ENCODE assay signal across 26 mouse cellular contexts in the genomic region with DNA sequence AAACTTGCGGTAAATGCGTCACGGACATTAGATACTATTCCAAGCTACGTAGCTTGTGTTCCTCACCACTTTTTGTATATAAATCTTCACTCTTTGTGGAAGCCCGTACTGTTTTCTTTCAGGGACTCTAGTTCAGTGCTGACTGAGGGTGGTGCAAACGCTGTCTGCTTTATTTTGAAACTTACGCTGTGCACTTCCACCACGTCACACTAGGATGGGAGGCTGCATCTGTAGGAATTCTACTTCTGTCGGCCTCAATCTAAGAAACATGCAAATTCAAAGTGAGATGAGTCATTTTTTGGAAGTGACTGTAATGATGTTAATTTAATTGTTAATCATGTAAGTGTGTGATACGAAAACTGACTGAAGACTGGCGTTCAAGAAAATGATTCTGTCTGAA.
"Had no signal": no experiment of that assay in that cellular context is flagged by ENCODE, and none has a peak within 500 bp of the region (broad histone marks: within the 10 kb centered on the region; RNA-seq: fewer than 3 reads in every experiment).

No protein-coding gene starts in this region.

- H3K4me1 ChIP-seq: heart, embryonic 10.5 days; heart, embryonic 13.5 days; heart, embryonic 15.5 days; hindbrain, embryonic 13.5 days; hindbrain, embryonic 15.5 days; kidney, embryonic 15.5 days; limb, embryonic 13.5 days; limb, embryonic 15.5 days; liver, embryonic 12.5 days had no signal

- H3K27ac ChIP-seq: gastrocnemius, adult 2 months; heart, embryonic 10.5 days; heart, embryonic 13.5 days; heart, embryonic 15.5 days; hindbrain, embryonic 13.5 days; hindbrain, embryonic 15.5 days; hindbrain, postnatal 0 days; kidney, embryonic 15.5 days; kidney, postnatal 0 days; limb, embryonic 13.5 days; limb, embryonic 15.5 days; liver, embryonic 12.5 days had no signal

- H3K4me3 ChIP-seq: gastrocnemius, adult 2 months; heart, embryonic 10.5 days; heart, embryonic 13.5 days; heart, embryonic 15.5 days; hindbrain, embryonic 13.5 days; hindbrain, embryonic 15.5 days; kidney, embryonic 15.5 days; limb, embryonic 13.5 days; limb, embryonic 15.5 days; liver, embryonic 12.5 days had no signal

- H3K4me2 ChIP-seq: heart, embryonic 13.5 days; heart, embryonic 15.5 days; hindbrain, embryonic 13.5 days; hindbrain, embryonic 15.5 days; kidney, embryonic 15.5 days; limb, embryonic 13.5 days; limb, embryonic 15.5 days; liver, embryonic 12.5 days had no signal

- ATAC-seq: hindbrain, postnatal 0 days; intestine, embryonic 16.5 days; liver, embryonic 12.5 days had no signal

- H3K27me3 ChIP-seq: heart, embryonic 13.5 days; heart, embryonic 15.5 days; hindbrain, embryonic 13.5 days; hindbrain, embryonic 15.5 days; kidney, embryonic 15.5 days; limb, embryonic 13.5 days; limb, embryonic 15.5 days; liver, embryonic 12.5 days had no signal

- DNase-seq: gastrocnemius, adult 2 months; gastrocnemius, postnatal 10 days; gastrocnemius, postnatal 25 days; heart, adult 18-20 months; heart, postnatal 14 days; heart, postnatal 36 days; kidney, adult 11 months; kidney, adult 2 months; kidney, adult 9 months; kidney, postnatal 14 days; kidney, postnatal 36 days; layer of hippocampus, adult 9-11 months; layer of hippocampus, postnatal 36 days; left cerebral cortex, postnatal 4 days had no signal

- H3K9ac ChIP-seq: heart, embryonic 13.5 days; heart, embryonic 15.5 days; hindbrain, embryonic 13.5 days; hindbrain, embryonic 15.5 days; kidney, embryonic 15.5 days; limb, embryonic 13.5 days; limb, embryonic 15.5 days; liver, embryonic 12.5 days had no signal

- H3K9me3 ChIP-seq: heart, embryonic 10.5 days; heart, embryonic 13.5 days; heart, embryonic 15.5 days; hindbrain, embryonic 13.5 days; hindbrain, embryonic 15.5 days; kidney, embryonic 15.5 days; limb, embryonic 13.5 days; limb, embryonic 15.5 days; liver, embryonic 12.5 days had no signal

- H3K36me3 ChIP-seq: heart, embryonic 10.5 days; heart, embryonic 15.5 days; hindbrain, embryonic 13.5 days; hindbrain, embryonic 15.5 days; liver, embryonic 12.5 days had no signal
